Mouse (Mus musculus): ENCODE measurements around the gene 1110051M20Rik. TPM values are rescaled to one million over a fixed set of nuclear protein-coding genes. Genes with fewer than 3 reads are reported as not detected.

The 1110051M20Rik gene
- polyA plus RNA-seq, 1 experiment from 2014 or later: 102 TPM

GRCm38 (mm10) chr2:91476841-91477240 lies 32.3 kb upstream of the 1110051M20Rik start:
- H3K4me1 ChIP-seq (replicated peaks; ENCODE audit: control insufficient read depth, insufficient read depth, low read length): no peaks in the 10 kb centered on the region
- DNase-seq (ENCODE audit: low spot score) (no peak), ATAC-seq (replicated peaks; ENCODE audit: low FRiP score) (no peak)
- H3K4me2 ChIP-seq (ENCODE audit: low read depth, low read length, severe bottlenecking): no peak overlapping the region
- no peak overlapping the region for H3K9ac ChIP-seq (ENCODE audit: low read length)
- no peaks in the 10 kb centered on the region for H3K9me3 ChIP-seq (ENCODE audit: control insufficient read depth, low read length)
- H3K36me3 ChIP-seq (ENCODE audit: control insufficient read depth, insufficient read depth, low read length): peaks cover 9% of the 10 kb centered on the region; the same call in 1 of the 2 replicates
- H3K27ac ChIP-seq (ENCODE audit: low read depth, low read length): no peak overlapping the region
- H3K27me3 ChIP-seq (ENCODE audit: control insufficient read depth, insufficient read depth, low read length): no peaks in the 10 kb centered on the region
- 88% methylated on average over 7 of the region's 7 CpGs for WGBS
- no peak overlapping the region for H3K4me3 ChIP-seq (ENCODE audit: low read depth, low read length)

GRCm38 (mm10) chr2:91476251-91476661 lies 31.8 kb upstream of the 1110051M20Rik start:
- Histone ChIP-seq H3K4me2 (ENCODE audit: low read depth, low read length, severe bottlenecking) (no peak overlapping the region), H3K4me1 (replicated peaks; ENCODE audit: control insufficient read depth, insufficient read depth, low read length) (no peaks in the 10 kb centered on the region), H3K9ac (ENCODE audit: low read length) (no peak overlapping the region), H3K4me3 (ENCODE audit: low read depth, low read length) (no peak overlapping the region), H3K9me3 (ENCODE audit: control insufficient read depth, low read length) (no peaks in the 10 kb centered on the region), H3K27ac (ENCODE audit: low read depth, low read length) (no peak overlapping the region), H3K36me3 (ENCODE audit: control insufficient read depth, insufficient read depth, low read length) (peaks cover 9% of the 10 kb centered on the region; the same call in 1 of the 2 replicates), H3K27me3 (ENCODE audit: control insufficient read depth, insufficient read depth, low read length) (no peaks in the 10 kb centered on the region)
- DNase-seq (ENCODE audit: low spot score) (no peak), ATAC-seq (replicated peaks; ENCODE audit: low FRiP score) (no peak)
- 91% methylated on average over 17 of the region's 17 CpGs for WGBS

GRCm38 (mm10) chr2:91475791-91476190 lies 31.3 kb upstream of the 1110051M20Rik start:
- Histone ChIP-seq H3K36me3 (ENCODE audit: control insufficient read depth, insufficient read depth, low read length) (peaks cover 9% of the 10 kb centered on the region; the same call in 1 of the 2 replicates), H3K4me3 (ENCODE audit: low read depth, low read length) (no peak overlapping the region), H3K9ac (ENCODE audit: low read length) (no peak overlapping the region), H3K27ac (ENCODE audit: low read depth, low read length) (no peak overlapping the region), H3K4me2 (ENCODE audit: low read depth, low read length, severe bottlenecking) (no peak overlapping the region), H3K4me1 (replicated peaks; ENCODE audit: control insufficient read depth, insufficient read depth, low read length) (no peaks in the 10 kb centered on the region), H3K27me3 (ENCODE audit: control insufficient read depth, insufficient read depth, low read length) (no peaks in the 10 kb centered on the region), H3K9me3 (ENCODE audit: control insufficient read depth, low read length) (no peaks in the 10 kb centered on the region)
- no peak for ATAC-seq (replicated peaks; ENCODE audit: low FRiP score)
- WGBS: 83% methylated on average over 7 of the region's 7 CpGs
- DNase-seq (ENCODE audit: low spot score): no peak

- Histone ChIP-seq H3K4me3 (ENCODE audit: low read depth, low read length) (no peak overlapping the region), H3K9ac (ENCODE audit: low read length) (no peak overlapping the region), H3K4me1 (replicated peaks; ENCODE audit: control insufficient read depth, insufficient read depth, low read length) (peaks cover 13% of the 10 kb centered on the region), H3K4me2 (ENCODE audit: low read depth, low read length, severe bottlenecking) (no peak overlapping the region), H3K27ac (ENCODE audit: low read depth, low read length) (no peak overlapping the region), H3K9me3 (ENCODE audit: control insufficient read depth, low read length) (no peaks in the 10 kb centered on the region), H3K36me3 (ENCODE audit: control insufficient read depth, insufficient read depth, low read length) (peaks cover 9% of the 10 kb centered on the region; the same call in 1 of the 2 replicates), H3K27me3 (ENCODE audit: control insufficient read depth, insufficient read depth, low read length) (no peaks in the 10 kb centered on the region)
- ATAC-seq (replicated peaks; ENCODE audit: low FRiP score): no peak
- peak; percentile 47 for DNase-seq (ENCODE audit: low spot score)
- WGBS: 77% methylated on average over 12 of the region's 12 CpGs
Observed at GRCm38 (mm10) chr2:91474358-91474757, 29.9 kb upstream of the 1110051M20Rik start.

- H3K4me2 ChIP-seq (ENCODE audit: low read depth, low read length, severe bottlenecking): no peak overlapping the region
- peaks cover 13% of the 10 kb centered on the region for H3K4me1 ChIP-seq (replicated peaks; ENCODE audit: control insufficient read depth, insufficient read depth, low read length)
- peak overlapping the region; percentile 19; the same call in 1 of the 2 replicates for H3K27ac ChIP-seq (ENCODE audit: low read depth, low read length)
- H3K9me3 ChIP-seq (ENCODE audit: control insufficient read depth, low read length): no peaks in the 10 kb centered on the region
- H3K9ac ChIP-seq (ENCODE audit: low read length): peak overlapping the region; percentile 25; the same call in 1 of the 2 replicates
- no peak overlapping the region for H3K4me3 ChIP-seq (ENCODE audit: low read depth, low read length)
- WGBS: 17% methylated on average over 7 of the region's 7 CpGs
- DNase-seq (ENCODE audit: low spot score) (no peak), ATAC-seq (replicated peaks; ENCODE audit: low FRiP score) (peak; percentile 71)
- no peaks in the 10 kb centered on the region for H3K27me3 ChIP-seq (ENCODE audit: control insufficient read depth, insufficient read depth, low read length)
- H3K36me3 ChIP-seq (ENCODE audit: control insufficient read depth, insufficient read depth, low read length): no peaks in the 10 kb centered on the region; the same call in 1 of the 2 replicates
Observed at GRCm38 (mm10) chr2:91470055-91470647, 25.6 kb upstream of the 1110051M20Rik start.

GRCm38 (mm10) chr2:91467613-91468012 lies 23.1 kb upstream of the 1110051M20Rik start:
- ATAC-seq (replicated peaks; ENCODE audit: low FRiP score) (no peak), DNase-seq (ENCODE audit: low spot score) (no peak)
- 66% methylated on average over 8 of the region's 8 CpGs for WGBS
- Histone ChIP-seq H3K4me3 (ENCODE audit: low read depth, low read length) (no peak overlapping the region), H3K36me3 (ENCODE audit: control insufficient read depth, insufficient read depth, low read length) (no peaks in the 10 kb centered on the region; the same call in 1 of the 2 replicates), H3K9me3 (ENCODE audit: control insufficient read depth, low read length) (no peaks in the 10 kb centered on the region), H3K27me3 (ENCODE audit: control insufficient read depth, insufficient read depth, low read length) (no peaks in the 10 kb centered on the region), H3K4me1 (replicated peaks; ENCODE audit: control insufficient read depth, insufficient read depth, low read length) (peaks cover 17% of the 10 kb centered on the region), H3K9ac (ENCODE audit: low read length) (no peak overlapping the region), H3K27ac (ENCODE audit: low read depth, low read length) (no peak overlapping the region), H3K4me2 (ENCODE audit: low read depth, low read length, severe bottlenecking) (no peak overlapping the region)

GRCm38 (mm10) chr2:91465934-91466333 lies 21.4 kb upstream of the 1110051M20Rik start:
- no peak overlapping the region for H3K4me3 ChIP-seq (ENCODE audit: low read depth, low read length)
- DNase-seq (ENCODE audit: low spot score) (no peak), ATAC-seq (replicated peaks; ENCODE audit: low FRiP score) (no peak)
- no peak overlapping the region for H3K4me2 ChIP-seq (ENCODE audit: low read depth, low read length, severe bottlenecking)
- H3K27me3 ChIP-seq (ENCODE audit: control insufficient read depth, insufficient read depth, low read length): no peaks in the 10 kb centered on the region
- 83% methylated on average over 3 of the region's 3 CpGs for WGBS
- no peaks in the 10 kb centered on the region for H3K9me3 ChIP-seq (ENCODE audit: control insufficient read depth, low read length)
- no peak overlapping the region for H3K27ac ChIP-seq (ENCODE audit: low read depth, low read length)
- no peak overlapping the region for H3K9ac ChIP-seq (ENCODE audit: low read length)
- peaks cover 31% of the 10 kb centered on the region for H3K4me1 ChIP-seq (replicated peaks; ENCODE audit: control insufficient read depth, insufficient read depth, low read length)
- H3K36me3 ChIP-seq (ENCODE audit: control insufficient read depth, insufficient read depth, low read length): no peaks in the 10 kb centered on the region

GRCm38 (mm10) chr2:91462681-91463080 lies 18.2 kb upstream of the 1110051M20Rik start:
- Histone ChIP-seq H3K36me3 (ENCODE audit: control insufficient read depth, insufficient read depth, low read length) (no peaks in the 10 kb centered on the region), H3K27ac (ENCODE audit: low read depth, low read length) (peak overlapping the region; percentile 54; the same call in 1 of the 2 replicates), H3K4me1 (replicated peaks; ENCODE audit: control insufficient read depth, insufficient read depth, low read length) (peaks cover 25% of the 10 kb centered on the region)

GRCm38 (mm10) chr2:91462196-91462595 lies 17.7 kb upstream of the 1110051M20Rik start:
- peak overlapping the region; percentile 38 for H3K4me2 ChIP-seq (ENCODE audit: low read depth, low read length, severe bottlenecking)
- peaks cover 25% of the 10 kb centered on the region for H3K4me1 ChIP-seq (replicated peaks; ENCODE audit: control insufficient read depth, insufficient read depth, low read length)
- peak; percentile 51 for DNase-seq (ENCODE audit: low spot score)
- H3K4me3 ChIP-seq (ENCODE audit: low read depth, low read length): no peak overlapping the region
- H3K27ac ChIP-seq (ENCODE audit: low read depth, low read length): peak overlapping the region; percentile 54; the same call in 1 of the 2 replicates
- no peaks in the 10 kb centered on the region for H3K9me3 ChIP-seq (ENCODE audit: control insufficient read depth, low read length)
- ATAC-seq (replicated peaks; ENCODE audit: low FRiP score): no peak
- no peaks in the 10 kb centered on the region for H3K27me3 ChIP-seq (ENCODE audit: control insufficient read depth, insufficient read depth, low read length)
- H3K36me3 ChIP-seq (ENCODE audit: control insufficient read depth, insufficient read depth, low read length): no peaks in the 10 kb centered on the region
- peak overlapping the region; percentile 43; the same call in 1 of the 2 replicates for H3K9ac ChIP-seq (ENCODE audit: low read length)
- 5% methylated on average over 2 of the region's 2 CpGs for WGBS

More at GRCm38 (mm10) chr2:91462681-91463080, 18.2 kb upstream of the 1110051M20Rik start:
- DNase-seq (ENCODE audit: low spot score) (peak; percentile 58), ATAC-seq (replicated peaks; ENCODE audit: low FRiP score) (no peak)
- Histone ChIP-seq H3K27me3 (ENCODE audit: control insufficient read depth, insufficient read depth, low read length) (no peaks in the 10 kb centered on the region), H3K4me2 (ENCODE audit: low read depth, low read length, severe bottlenecking) (peak overlapping the region; percentile 38), H3K4me3 (ENCODE audit: low read depth, low read length) (no peak overlapping the region), H3K9ac (ENCODE audit: low read length) (peak overlapping the region; percentile 43), H3K9me3 (ENCODE audit: control insufficient read depth, low read length) (no peaks in the 10 kb centered on the region)
- WGBS: 8% methylated on average over 12 of the region's 12 CpGs
